Mouse (Mus musculus): ENCODE results near the gene Ripk1. TPM values are rescaled to one million over a fixed set of nuclear protein-coding genes. Genes with fewer than 3 reads are reported as not detected.
A peak's percentile ranks its signal among the peaks of the same experiment; 100 is the strongest.
"Not testable (repeated sequence)": the region's sequence is repeated elsewhere in the genome, so short reads cannot be mapped to it uniquely, and the experiment has no call there.

The Ripk1 gene
- polyA plus RNA-seq, 1 experiment from 2014 or later: 22.0 TPM

DNA sequence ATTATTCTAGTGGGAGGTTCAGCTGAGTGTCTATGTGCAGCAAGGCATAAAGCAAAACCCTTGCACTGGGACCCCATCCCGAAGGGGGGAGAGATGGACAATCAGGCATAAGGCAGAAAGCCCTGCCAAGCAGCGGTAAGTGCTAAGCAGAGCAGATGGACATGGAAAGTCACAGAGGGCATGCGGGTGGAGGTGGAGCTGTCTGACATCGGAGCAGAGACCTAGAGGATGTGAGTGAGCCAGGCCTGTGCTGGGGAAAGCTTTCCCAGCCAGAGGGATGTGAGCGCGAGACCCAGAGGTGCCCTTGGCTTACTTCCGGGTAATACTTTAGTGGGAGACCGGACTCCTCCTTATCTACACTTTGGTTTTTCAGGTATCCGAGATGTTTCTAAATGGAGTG is 57.9 kb downstream of the Ripk1 start:
- H3K36me3 ChIP-seq: 0 out of 2 replicates have a peak, but pooled peaks cover 5% of the 10 kb centered on the region
- H3K27ac ChIP-seq: no peak overlapping the region
- no peaks in the 10 kb centered on the region for H3K9me3 ChIP-seq
- no peak overlapping the region for H3K4me3 ChIP-seq (replicated peaks)
- H3K4me2 ChIP-seq: no peak overlapping the region
- H3K4me1 ChIP-seq: no peaks in the 10 kb centered on the region
- no peaks in the 10 kb centered on the region for H3K27me3 ChIP-seq (replicated peaks)
- H3K9ac ChIP-seq: no peak overlapping the region
- no peak for ATAC-seq (ENCODE audit: insufficient read depth, low FRiP score, low read depth)
- 89% methylated on average over 9 of the region's 9 CpGs for WGBS

DNA sequence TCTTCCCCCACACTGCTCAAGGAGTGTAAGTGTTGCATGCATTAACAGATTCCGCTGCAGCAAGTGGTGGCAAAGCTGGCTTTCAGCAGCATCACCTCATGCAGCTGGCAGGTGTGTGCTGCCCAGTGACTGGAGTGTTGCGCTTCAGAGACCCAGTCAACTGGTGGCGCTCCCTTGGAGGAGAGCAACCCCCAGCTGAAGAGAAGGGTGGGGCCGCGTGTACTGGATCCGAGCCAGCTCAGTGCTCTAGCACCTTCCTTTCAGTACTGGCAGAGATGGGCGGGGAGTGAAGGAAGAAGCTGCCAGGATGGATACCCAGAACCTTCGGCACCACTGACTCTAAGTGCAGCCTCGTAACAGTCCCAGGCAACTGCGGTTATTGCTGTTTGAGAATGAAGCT is 60.3 kb downstream of the Ripk1 start:
- 87% methylated on average over 10 of the region's 10 CpGs for WGBS
- Histone ChIP-seq H3K36me3 (no peaks in the 10 kb centered on the region), H3K4me1 (no peaks in the 10 kb centered on the region), H3K27ac (no peak overlapping the region), H3K4me3 (replicated peaks) (no peak overlapping the region), H3K9me3 (no peaks in the 10 kb centered on the region), H3K4me2 (no peak overlapping the region), H3K9ac (no peak overlapping the region), H3K27me3 (replicated peaks) (no peaks in the 10 kb centered on the region)
- no peak for ATAC-seq (ENCODE audit: insufficient read depth, low FRiP score, low read depth)

DNA sequence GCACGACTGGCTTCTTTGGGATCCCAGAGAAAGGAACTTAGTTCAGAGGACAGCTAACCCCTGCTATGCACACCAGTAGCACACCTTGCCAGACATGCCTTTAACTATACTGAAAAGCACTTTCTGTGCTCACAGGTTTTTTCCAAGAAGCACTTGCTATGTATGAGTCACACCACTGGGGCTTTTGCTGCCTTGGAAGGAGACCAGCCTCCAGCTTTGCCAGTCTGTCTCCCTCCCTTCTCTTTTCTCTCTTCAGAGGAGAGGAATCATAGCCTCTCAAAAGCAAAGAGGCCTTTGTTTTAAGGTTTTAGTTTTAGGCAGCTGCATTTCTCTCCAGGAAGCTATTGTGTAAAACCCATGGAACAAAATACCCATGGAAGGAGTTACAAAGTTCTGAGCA is 64.2 kb downstream of the Ripk1 start:
- no peaks in the 10 kb centered on the region for H3K4me1 ChIP-seq
- H3K27me3 ChIP-seq (replicated peaks): no peaks in the 10 kb centered on the region
- 94% methylated on average over 1 of the region's 1 CpGs for WGBS
- no peak overlapping the region for H3K9ac ChIP-seq
- H3K4me2 ChIP-seq: no peak overlapping the region
- H3K9me3 ChIP-seq: no peaks in the 10 kb centered on the region
- no peaks in the 10 kb centered on the region for H3K36me3 ChIP-seq
- H3K27ac ChIP-seq: no peak overlapping the region
- no peak overlapping the region for H3K4me3 ChIP-seq (replicated peaks)
- no peak for ATAC-seq (ENCODE audit: insufficient read depth, low FRiP score, low read depth)

- H3K4me3 ChIP-seq (replicated peaks): no peak overlapping the region
- H3K9me3 ChIP-seq: no peaks in the 10 kb centered on the region
- no peaks in the 10 kb centered on the region for H3K27me3 ChIP-seq (replicated peaks)
- ATAC-seq (ENCODE audit: insufficient read depth, low FRiP score, low read depth): no peak
- H3K27ac ChIP-seq: no peak overlapping the region
- 36% methylated on average over 4 of the region's 4 CpGs for WGBS
- no peaks in the 10 kb centered on the region for H3K4me1 ChIP-seq
- no peak overlapping the region for H3K4me2 ChIP-seq
- 0 out of 2 replicates have a peak, but pooled peaks cover under 1% of the 10 kb centered on the region for H3K36me3 ChIP-seq
- no peak overlapping the region for H3K9ac ChIP-seq
Observed at GRCm38 (mm10) chr13:34070296-34070695, 68.1 kb downstream of the Ripk1 start.

DNA sequence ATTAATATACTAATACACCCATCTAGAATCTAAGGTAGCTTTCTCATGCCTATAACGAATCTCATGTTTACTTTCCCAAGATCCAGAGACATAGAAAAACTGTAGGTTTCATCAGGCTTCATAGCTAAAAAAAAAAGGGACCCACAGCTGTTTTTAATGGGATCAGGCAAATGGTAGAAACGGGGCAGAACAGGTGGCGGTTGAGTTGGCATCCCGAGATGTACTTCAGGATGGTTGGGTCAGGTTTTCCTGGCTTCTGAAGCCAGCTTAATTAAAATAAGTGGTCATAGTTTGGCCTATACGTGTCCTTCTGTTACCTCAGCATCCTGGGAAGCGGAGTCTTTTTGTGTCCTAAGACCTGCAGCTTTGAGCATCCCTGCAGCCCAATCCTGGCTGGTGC is 69.7 kb downstream of the Ripk1 start:
- no peaks in the 10 kb centered on the region for H3K27me3 ChIP-seq (replicated peaks)
- no peak overlapping the region for H3K9ac ChIP-seq
- WGBS: 91% methylated on average over 6 of the region's 6 CpGs
- no peaks in the 10 kb centered on the region for H3K9me3 ChIP-seq
- 0 out of 2 replicates have a peak, but pooled peaks cover 2% of the 10 kb centered on the region for H3K36me3 ChIP-seq
- H3K4me2 ChIP-seq: no peak overlapping the region
- H3K4me3 ChIP-seq (replicated peaks): no peak overlapping the region
- H3K4me1 ChIP-seq: 0 out of 2 replicates have a peak, but pooled peaks cover 5% of the 10 kb centered on the region
- ATAC-seq (ENCODE audit: insufficient read depth, low FRiP score, low read depth): no peak
- no peak overlapping the region for H3K27ac ChIP-seq

DNA sequence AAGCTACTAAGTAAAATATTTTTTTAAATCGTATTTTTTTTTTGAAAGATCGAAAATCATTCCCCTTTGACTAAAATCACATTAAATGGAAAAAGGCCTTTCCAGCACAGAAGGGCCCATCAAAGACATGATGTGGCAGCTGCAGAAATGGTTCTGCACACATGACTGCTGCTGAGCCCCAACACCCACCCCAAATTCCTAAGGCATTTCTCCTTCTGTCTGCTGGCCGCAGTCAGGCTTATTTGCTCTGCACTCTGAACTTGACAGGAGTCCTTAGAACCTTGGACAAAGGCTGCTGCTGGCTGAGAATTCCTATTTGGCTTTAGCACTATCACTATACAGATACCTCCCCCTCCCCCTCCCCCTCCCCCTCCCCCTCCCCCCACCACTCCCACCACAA is 70.7 kb downstream of the Ripk1 start:
- H3K27me3 ChIP-seq (replicated peaks): no peaks in the 10 kb centered on the region
- 71% methylated on average over 3 of the region's 3 CpGs for WGBS
- no peak for ATAC-seq (ENCODE audit: insufficient read depth, low FRiP score, low read depth)

GRCm38 (mm10) chr13:34074441-34074840 is 72.3 kb downstream of the Ripk1 start:
- not testable (repeated sequence) for H3K27me3 ChIP-seq (replicated peaks); H3K9ac ChIP-seq; H3K36me3 ChIP-seq; ATAC-seq (ENCODE audit: insufficient read depth, low FRiP score, low read depth); H3K9me3 ChIP-seq; H3K27ac ChIP-seq; H3K4me3 ChIP-seq (replicated peaks); H3K4me2 ChIP-seq
- H3K4me1 ChIP-seq: 0 out of 2 replicates have a peak, but pooled peaks cover 16% of the 10 kb centered on the region
- WGBS: 98% methylated on average over 12 of the region's 17 CpGs

More for the DNA sequence above, 70.7 kb downstream of the Ripk1 start:
- Histone ChIP-seq H3K36me3 (0 out of 2 replicates have a peak, but pooled peaks cover 2% of the 10 kb centered on the region), H3K27ac (no peak overlapping the region), H3K9ac (no peak overlapping the region), H3K9me3 (no peaks in the 10 kb centered on the region), H3K4me2 (no peak overlapping the region), H3K4me1 (0 out of 2 replicates have a peak, but pooled peaks cover 9% of the 10 kb centered on the region), H3K4me3 (replicated peaks) (no peak overlapping the region)

GRCm38 (mm10) chr13:34075893-34076292 is 73.7 kb downstream of the Ripk1 start:
- not testable (repeated sequence) for H3K36me3 ChIP-seq; H3K9ac ChIP-seq; ATAC-seq (ENCODE audit: insufficient read depth, low FRiP score, low read depth); H3K4me2 ChIP-seq; H3K4me3 ChIP-seq (replicated peaks); H3K27ac ChIP-seq; H3K27me3 ChIP-seq (replicated peaks); H3K9me3 ChIP-seq
- WGBS: 82% methylated on average over 6 of the region's 6 CpGs
- H3K4me1 ChIP-seq: 0 out of 2 replicates have a peak, but pooled peaks cover 16% of the 10 kb centered on the region

- Histone ChIP-seq H3K4me2 (peak overlapping the region; percentile 84), H3K4me3 (replicated peaks) (peak overlapping the region; percentile 73), H3K36me3 (0 out of 2 replicates have a peak, but pooled peaks cover 2% of the 10 kb centered on the region), H3K4me1 (0 out of 2 replicates have a peak, but pooled peaks cover 16% of the 10 kb centered on the region), H3K27ac (peak overlapping the region; percentile 57; the same call in 1 of the 2 replicates), H3K27me3 (replicated peaks) (no peaks in the 10 kb centered on the region), H3K9ac (no peak overlapping the region), H3K9me3 (no peaks in the 10 kb centered on the region)
- WGBS: 25% methylated on average over 20 of the region's 20 CpGs
- peak; percentile 6; the same call in 1 of the 2 replicates for ATAC-seq (ENCODE audit: insufficient read depth, low FRiP score, low read depth)
Observed at GRCm38 (mm10) chr13:34076561-34077491, 74.7 kb downstream of the Ripk1 start.

- H3K4me3 ChIP-seq (replicated peaks): peak within 1 kb of the TSS; percentile 73
- H3K4me2 ChIP-seq: peak within 1 kb of the TSS; percentile 84
- peak within 1 kb of the TSS; percentile 67 for H3K9ac ChIP-seq
- H3K36me3 ChIP-seq: 0 out of 2 replicates have a peak, but pooled peaks cover 2% of the 10 kb centered on the region
- H3K4me1 ChIP-seq: 0 out of 2 replicates have a peak, but pooled peaks cover 16% of the 10 kb centered on the region
- WGBS: under 1% methylated on average over 45 of the region's 45 CpGs
- peak; percentile 90 for ATAC-seq (ENCODE audit: insufficient read depth, low FRiP score, low read depth)
- H3K27me3 ChIP-seq (replicated peaks): no peaks in the 10 kb centered on the region
- peak within 1 kb of the TSS; percentile 57; the same call in 1 of the 2 replicates for H3K27ac ChIP-seq
- H3K9me3 ChIP-seq: no peaks in the 10 kb centered on the region
Observed at GRCm38 (mm10) chr13:34077492-34078271, 75.5 kb downstream of the Ripk1 start, which contains the start of gene Tubb2a. Gene Tubb2a, minus strand, starts transcription at chr13:34078007.

DNA sequence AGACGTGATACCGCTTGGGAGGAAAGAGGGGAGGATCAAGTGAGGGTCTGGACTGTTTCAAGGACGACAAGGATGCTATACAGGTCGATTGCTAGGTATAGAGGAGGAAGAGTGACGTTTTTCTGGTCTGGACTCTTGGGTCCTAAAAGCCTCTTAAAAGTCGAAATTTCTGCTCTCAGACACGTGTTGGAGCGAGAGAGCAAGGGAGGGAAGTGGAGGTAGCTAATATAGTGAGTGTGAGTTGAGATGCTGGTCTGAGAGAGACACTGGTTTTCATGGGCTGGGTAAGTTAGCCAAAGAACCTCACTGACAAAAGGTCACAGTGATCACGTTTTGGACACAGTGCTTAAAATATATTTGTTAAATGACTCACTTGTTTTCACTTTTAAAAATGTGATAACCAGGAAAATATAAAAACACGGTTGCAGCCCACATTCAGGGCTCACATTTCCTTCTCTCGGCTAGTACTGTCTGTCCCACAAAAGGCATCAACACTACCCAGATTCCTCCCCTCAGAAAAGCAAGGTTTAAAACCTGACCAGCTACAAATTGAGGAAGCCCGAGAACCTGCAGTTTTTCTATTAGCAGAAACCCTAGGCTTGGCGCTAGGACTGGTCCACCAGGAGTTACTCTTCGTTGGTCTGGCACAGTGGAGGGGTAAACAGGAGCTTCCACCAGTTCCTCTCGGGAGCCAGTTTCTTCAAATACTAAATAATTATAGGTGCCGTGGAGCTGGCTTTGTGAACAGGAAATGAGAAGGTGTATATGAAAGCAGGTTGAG is 76.5 kb downstream of the Ripk1 start:
- peak; percentile 23; the same call in 1 of the 2 replicates for ATAC-seq (ENCODE audit: insufficient read depth, low FRiP score, low read depth)
- Histone ChIP-seq H3K4me2 (peak overlapping the region; percentile 84), H3K27me3 (replicated peaks) (no peaks in the 10 kb centered on the region), H3K9me3 (no peaks in the 10 kb centered on the region), H3K4me3 (replicated peaks) (peak overlapping the region; percentile 73), H3K4me1 (peaks cover 17% of the 10 kb centered on the region; the same call in 1 of the 2 replicates), H3K27ac (0 out of 2 replicates have a peak overlapping the region, but pooled peaks have one; percentile 36), H3K36me3 (0 out of 2 replicates have a peak, but pooled peaks cover 2% of the 10 kb centered on the region), H3K9ac (0 out of 2 replicates have a peak overlapping the region, but pooled peaks have one; percentile 67)
- 38% methylated on average over 16 of the region's 16 CpGs for WGBS

Measured in stomach, embryonic 15.5 days (tissue).